Mouse (Mus musculus) mature B cell (primary cell): ENCODE results near the gene Eef1g.

ENCODE experiments used
- in situ Hi-C: fragments of 300-500 bp; cut with MboI; formaldehyde crosslinking; loops from 2 replicates; pipeline ENCODE4 v1.14.3; 2019

Gene Eef1g

GRCm38 (mm10) chr19:9025562-9026257, 58.9 kb downstream of the Eef1g start:
- in situ Hi-C loops, result no loop called here

DNA sequence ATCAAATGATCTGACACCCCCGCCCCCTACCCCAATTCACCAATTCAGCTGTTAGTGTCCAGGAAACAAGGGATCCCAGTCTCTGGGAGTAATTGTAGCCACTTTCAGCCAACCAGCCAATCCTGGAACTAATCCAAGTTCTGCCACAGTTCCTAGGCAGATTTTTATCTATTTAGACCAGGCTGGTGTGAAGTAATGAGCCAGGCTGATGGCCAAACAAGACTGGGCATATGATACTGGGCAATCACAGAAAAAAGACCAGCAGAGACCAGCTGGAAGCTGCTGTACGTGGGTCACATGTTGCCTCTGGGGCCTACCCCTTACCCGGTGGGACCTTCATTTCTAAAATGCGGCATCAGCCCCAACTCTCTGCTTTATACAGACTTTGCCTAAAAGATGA, 59.8 kb downstream of the Eef1g start:
- in situ Hi-C loops, result no loop called here

DNA sequence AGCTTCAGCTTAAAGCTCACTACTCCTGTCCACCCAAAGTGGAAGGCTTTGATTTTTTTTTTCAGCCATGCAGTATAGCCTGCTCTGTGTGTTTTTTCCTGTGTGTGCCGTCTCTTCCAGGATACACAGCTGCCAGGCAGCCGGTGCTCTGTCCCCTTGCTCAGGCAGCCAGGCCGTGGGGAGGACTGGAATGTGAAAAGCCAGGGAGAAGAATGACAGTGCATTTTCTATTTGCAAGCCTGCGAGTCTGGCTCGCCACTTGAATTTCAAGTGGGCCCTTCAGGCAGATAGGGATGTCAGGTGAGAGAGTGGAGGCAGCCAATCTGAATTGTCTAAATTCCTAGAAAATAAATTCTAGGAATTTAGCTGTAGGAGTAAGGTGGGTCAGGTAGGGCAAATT, 61.0 kb downstream of the Eef1g start:
- in situ Hi-C loops, result no loop called here
